Mouse (Mus musculus) liver, adult 2 months (tissue): ENCODE data around the gene Gdpd4. TPM values are rescaled to one million over a fixed set of nuclear protein-coding genes. Genes with fewer than 3 reads are reported as not detected.
A peak's percentile ranks its signal among the peaks of the same experiment; 100 is the strongest.

Source experiments
- DNase-seq: peaks from one replicate; pipeline ENCODE4 v3.0.0-alpha.2; 2011; ENCODE audit warnings: low read depth, low spot score; ENCODE audit errors: extremely low read depth
- H3K27ac ChIP-seq: fragments of 200-500 bp; replicated peaks from 2 replicates; pipeline ENCODE4 v1.5.1; 2012; ENCODE audit warnings: low read depth, mild to moderate bottlenecking, control low read depth, inconsistent platforms, low read length; ENCODE audit not compliant: insufficient read depth
- H3K27me3 ChIP-seq: fragments of 200-500 bp; 2 replicates; pipeline ENCODE4 v1.6.1; 2012; ENCODE audit warnings: mild to moderate bottlenecking, moderate library complexity, low read length, inconsistent platforms; ENCODE audit not compliant: control insufficient read depth, insufficient read depth
- H3K36me3 ChIP-seq: fragments of 200-500 bp; 2 replicates; pipeline ENCODE4 v1.6.1; 2012; ENCODE audit warnings: low read length, inconsistent platforms; ENCODE audit not compliant: control insufficient read depth, insufficient read depth
- H3K4me1 ChIP-seq: fragments of 200-500 bp; 2 replicates; pipeline ENCODE4 v1.6.1; 2011; ENCODE audit warnings: low read length; ENCODE audit not compliant: control insufficient read depth, insufficient read depth
- H3K4me3 ChIP-seq: fragments of 200-500 bp; 2 replicates; pipeline ENCODE4 v1.5.1; 2011; ENCODE audit warnings: low read depth, mild to moderate bottlenecking, control low read depth, low read length, moderate library complexity; ENCODE audit not compliant: insufficient read depth
- H3K79me2 ChIP-seq: fragments of 200-500 bp; 2 replicates; pipeline ENCODE4 v1.6.1; 2012; ENCODE audit warnings: inconsistent platforms, mild to moderate bottlenecking, low read length, moderate library complexity; ENCODE audit not compliant: control insufficient read depth, insufficient read depth
- H3K9ac ChIP-seq: fragments of 200-500 bp; 2 replicates; pipeline ENCODE4 v1.6.1; 2012; ENCODE audit warnings: low read depth, mild to moderate bottlenecking, control low read depth, inconsistent platforms, low read length
- CTCF ChIP-seq: fragments of 200-500 bp; IDR thresholded peaks from 2 replicates; pipeline ENCODE4 v1.5.1; 2011; ENCODE audit warnings: low read depth, low read length, control low read depth
- POLR2A ChIP-seq: fragments of 200-500 bp; IDR thresholded peaks from 2 replicates; pipeline ENCODE4 v1.6.1; 2011; ENCODE audit warnings: low read length, control low read depth; ENCODE audit not compliant: insufficient read depth; ENCODE audit errors: extremely low read depth
- WGBS: fragments of 180-500 bp; shearing (Covaris S2); methylation state at CpG from one replicate; pipeline ENCODE4 v1.1.7; 2018; 5-methylcytosine and 5-hydroxymethylcytosine counted together
- polyA plus RNA-seq: library from polyadenylated mRNA; depleted of rRNA; stranded (reverse); fragments of >200 nt; gene quantifications from 2 replicates; pipeline ENCODE4 v1.2.3, GENCODE M21; 2012
- total RNA-seq: library from RNA; depleted of rRNA; stranded (reverse); fragments of >200 nt; gene quantifications from 2 replicates; pipeline ENCODE4 v1.2.3, GENCODE M21; 2014

The Gdpd4 gene
- total and polyA plus RNA-seq, 2 experiments: not detected

DNA sequence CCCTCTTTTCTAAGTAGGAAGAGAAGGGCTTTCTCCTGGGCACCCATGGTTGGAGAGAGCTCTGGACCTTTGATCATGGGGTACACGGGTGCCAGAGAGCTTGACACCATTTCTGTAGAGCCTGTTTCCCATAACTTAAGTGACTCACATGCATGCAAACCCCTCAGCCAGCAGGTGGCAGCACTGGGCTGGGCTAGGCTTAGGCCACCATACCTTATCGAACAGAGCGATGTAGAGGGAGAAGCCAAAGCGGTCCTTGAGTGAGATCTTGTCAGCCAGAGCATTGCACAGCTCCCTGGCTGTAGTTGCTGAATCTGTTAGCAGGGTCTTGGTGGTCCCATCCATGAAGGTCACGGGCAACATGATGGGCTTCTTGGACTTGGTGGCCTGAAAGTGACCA, 151.9 kb downstream of the Gdpd4 start:
- DNase-seq: peak; percentile 55
- H3K36me3 ChIP-seq: peaks cover 10% of the 10 kb centered on the region; the same call in 1 of the 2 replicates

DNA sequence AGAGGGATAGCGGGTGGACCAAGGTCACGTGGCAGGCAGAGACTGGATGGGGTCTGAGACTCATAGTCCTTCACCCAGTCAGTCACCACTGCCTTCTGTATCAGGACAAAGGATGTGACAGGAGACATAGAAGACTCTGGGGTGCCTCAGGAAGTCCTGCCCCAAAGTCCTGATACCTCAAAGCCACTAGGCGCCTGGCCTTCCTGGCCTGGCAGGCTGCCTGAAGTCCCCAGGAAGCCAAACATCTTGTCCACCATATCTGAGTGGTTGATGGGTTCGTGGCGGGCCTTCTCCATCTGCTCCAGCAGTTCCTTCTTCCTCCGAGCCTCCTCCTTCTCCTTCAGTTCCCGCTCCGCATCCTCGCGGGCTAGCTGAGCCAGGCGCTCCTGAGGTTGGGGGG, 157.7 kb downstream of the Gdpd4 start:
- WGBS: 82% methylated on average over 11 of the region's 11 CpGs
- H3K9ac ChIP-seq: no peak overlapping the region
- DNase-seq: peak; percentile 13
- no peaks in the 10 kb centered on the region; the same call in 1 of the 2 replicates for H3K79me2 ChIP-seq
- H3K4me3 ChIP-seq: no peak overlapping the region
- peak overlapping the region; percentile 37; the same call in 1 of the 2 replicates for H3K27ac ChIP-seq
- TF ChIP-seq CTCF: no peak
- TF ChIP-seq POLR2A: no peak
- peaks cover 8% of the 10 kb centered on the region; the same call in 1 of the 2 replicates for H3K36me3 ChIP-seq
- peaks cover 2% of the 10 kb centered on the region; the same call in 1 of the 2 replicates for H3K4me1 ChIP-seq
- no peaks in the 10 kb centered on the region for H3K27me3 ChIP-seq

More for the DNA sequence above, 151.9 kb downstream of the Gdpd4 start:
- TF ChIP-seq CTCF (peak; percentile 99), POLR2A (no peak)
- no peak overlapping the region for H3K9ac ChIP-seq
- WGBS: 32% methylated on average over 5 of the region's 5 CpGs
- H3K27ac ChIP-seq: no peak overlapping the region
- H3K27me3 ChIP-seq: no peaks in the 10 kb centered on the region
- no peaks in the 10 kb centered on the region; the same call in 1 of the 2 replicates for H3K79me2 ChIP-seq
- no peak overlapping the region for H3K4me3 ChIP-seq
- H3K4me1 ChIP-seq: no peaks in the 10 kb centered on the region

DNA sequence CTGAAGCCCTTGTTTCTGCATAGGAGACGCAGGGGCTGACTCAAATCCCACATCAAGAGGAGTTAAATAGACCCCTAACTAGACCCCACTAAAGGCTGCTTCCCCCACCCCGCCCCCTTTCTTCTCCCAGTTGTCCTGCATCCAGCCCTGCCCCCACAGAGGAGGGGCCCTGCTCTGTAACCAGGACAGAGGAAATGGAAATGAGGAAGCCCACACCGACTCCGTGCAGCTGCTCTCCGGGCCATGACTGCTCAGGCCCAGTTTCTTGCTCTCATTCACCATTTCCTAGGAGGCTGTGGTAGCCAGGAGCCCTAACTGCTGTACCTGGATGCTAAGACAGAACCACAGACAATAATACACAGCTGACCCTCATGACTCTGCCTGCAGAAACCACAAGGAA, 162.6 kb downstream of the Gdpd4 start:
- 79% methylated on average over 5 of the region's 5 CpGs for WGBS
- H3K27me3 ChIP-seq: no peaks in the 10 kb centered on the region
- H3K9ac ChIP-seq: 0 out of 2 replicates have a peak overlapping the region, but pooled peaks have one; percentile 22
- no peak overlapping the region for H3K4me3 ChIP-seq
- H3K27ac ChIP-seq: peak overlapping the region; percentile 12; the same call in 1 of the 2 replicates
- no peak for TF ChIP-seq CTCF
- no peak for TF ChIP-seq POLR2A
- H3K79me2 ChIP-seq: no peaks in the 10 kb centered on the region
- DNase-seq: no peak
- peaks cover 2% of the 10 kb centered on the region; the same call in 1 of the 2 replicates for H3K4me1 ChIP-seq
- peaks cover 7% of the 10 kb centered on the region; the same call in 1 of the 2 replicates for H3K36me3 ChIP-seq

DNA sequence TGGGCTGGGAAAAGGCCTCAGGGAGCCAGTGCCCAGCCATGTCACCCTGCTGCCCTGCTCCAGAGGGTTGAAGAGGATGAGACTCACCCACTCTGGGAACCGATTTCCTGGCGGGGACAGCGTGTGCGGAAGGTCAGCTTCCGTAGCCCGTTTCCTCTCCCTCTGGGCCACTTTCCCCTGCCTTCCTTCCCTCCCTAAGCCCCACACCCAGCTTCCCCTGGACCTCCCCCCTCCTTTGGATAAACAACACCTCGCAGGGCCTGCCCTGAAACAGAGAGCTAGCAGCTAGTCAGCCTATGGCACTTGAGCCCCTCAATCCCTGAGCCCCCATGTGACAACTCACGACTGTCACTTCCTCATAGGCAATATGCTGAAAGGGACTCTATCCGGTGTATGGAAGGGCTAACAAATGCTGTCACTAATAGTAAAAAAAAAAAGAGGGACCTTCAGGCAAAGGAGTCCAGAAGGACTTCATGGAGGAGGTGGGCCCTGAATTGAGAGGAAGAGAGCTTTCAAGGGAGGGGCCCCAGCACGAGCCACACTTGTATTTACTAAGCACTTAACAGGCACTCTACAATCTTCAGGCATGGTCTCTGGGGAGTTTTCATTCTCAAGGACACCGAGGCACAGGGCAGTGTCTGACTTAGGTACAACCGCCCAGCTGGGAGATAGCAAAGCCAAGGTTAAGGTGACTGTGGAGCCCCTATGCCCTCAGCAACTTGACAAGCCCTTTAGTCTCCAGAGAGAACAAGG, 165.0 kb downstream of the Gdpd4 start:
- TF ChIP-seq POLR2A (no peak), CTCF (no peak)
- DNase-seq: peak; percentile 12
- Histone ChIP-seq H3K9ac (peak overlapping the region; percentile 59), H3K27me3 (no peaks in the 10 kb centered on the region), H3K79me2 (no peaks in the 10 kb centered on the region), H3K36me3 (0 out of 2 replicates have a peak, but pooled peaks cover 2% of the 10 kb centered on the region), H3K4me3 (peak overlapping the region; percentile 53), H3K4me1 (peaks cover 2% of the 10 kb centered on the region; the same call in 1 of the 2 replicates), H3K27ac (peak overlapping the region; percentile 47)
- 68% methylated on average over 12 of the region's 12 CpGs for WGBS

DNA sequence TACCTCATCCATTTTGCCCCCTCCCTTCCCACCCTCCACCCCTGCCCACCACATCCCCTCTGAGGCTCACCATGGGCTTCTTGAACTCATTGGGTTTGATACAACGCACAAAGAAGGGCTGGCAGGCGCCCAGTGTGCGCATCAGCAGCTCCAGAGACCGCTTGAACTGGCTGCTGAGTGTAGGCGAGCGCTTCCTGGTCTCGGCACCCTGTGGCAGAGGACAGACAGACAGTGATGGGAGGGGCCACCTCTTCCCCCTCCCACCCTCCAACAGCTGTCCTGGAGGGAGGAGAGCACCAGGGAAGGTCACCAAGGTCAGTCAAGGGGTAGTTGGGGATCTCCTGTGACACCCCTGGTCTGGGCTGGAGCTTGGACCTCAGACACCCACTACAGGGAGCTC, 165.6 kb downstream of the Gdpd4 start:
- peak overlapping the region; percentile 47 for H3K27ac ChIP-seq
- no peaks in the 10 kb centered on the region for H3K27me3 ChIP-seq
- H3K4me3 ChIP-seq: peak overlapping the region; percentile 53
- H3K79me2 ChIP-seq: no peaks in the 10 kb centered on the region
- H3K9ac ChIP-seq: peak overlapping the region; percentile 59
- TF ChIP-seq POLR2A (no peak), CTCF (no peak)
- WGBS: 67% methylated on average over 7 of the region's 7 CpGs
- peaks cover 2% of the 10 kb centered on the region; the same call in 1 of the 2 replicates for H3K4me1 ChIP-seq
- 0 out of 2 replicates have a peak, but pooled peaks cover under 1% of the 10 kb centered on the region for H3K36me3 ChIP-seq
- no peak for DNase-seq
